Mouse (Mus musculus) hindbrain, embryonic 13.5 days (tissue): ENCODE measurements at regions not wholly inside any gene's neighbourhood (a gene's known extent, or its start where the extent isn't known, plus 50 kb on each side); places are given as distances from the start of the nearest gene placed in this dataset.

Experiments
- ATAC-seq: fragments of 200-750 bp; cut with Nextera tagmentation; 2 replicates; pipeline ENCODE4 v1.8.0; 2017; ENCODE audit warnings: moderate TSS enrichment; ENCODE audit not compliant: low FRiP score
- H3K27ac ChIP-seq: fragments of 300-500 bp; sonication (generic); 2 replicates; pipeline ENCODE4 v1.5.1; 2015; ENCODE audit warnings: inconsistent platforms, mild to moderate bottlenecking, moderate library complexity
- H3K27me3 ChIP-seq: fragments of 300-500 bp; sonication (generic); 2 replicates; pipeline ENCODE4 v1.6.1; 2015; ENCODE audit warnings: mild to moderate bottlenecking, inconsistent platforms
- H3K36me3 ChIP-seq: fragments of 300-500 bp; sonication (generic); 2 replicates; pipeline ENCODE4 v1.6.1; 2015; ENCODE audit warnings: mild to moderate bottlenecking, inconsistent platforms
- H3K4me1 ChIP-seq: fragments of 300-500 bp; sonication (generic); replicated peaks from 2 replicates; pipeline ENCODE4 v1.6.1; 2015; ENCODE audit warnings: inconsistent platforms
- H3K4me2 ChIP-seq: fragments of 300-500 bp; sonication (generic); 2 replicates; pipeline ENCODE4 v1.6.1; 2015; ENCODE audit warnings: inconsistent platforms, mild to moderate bottlenecking, moderate library complexity
- H3K4me3 ChIP-seq: fragments of 300-500 bp; sonication (generic); 2 replicates; pipeline ENCODE4 v1.5.1; 2015; ENCODE audit warnings: mild to moderate bottlenecking, inconsistent platforms
- H3K9ac ChIP-seq: fragments of 300-500 bp; sonication (generic); 2 replicates; pipeline ENCODE4 v1.6.1; 2015; ENCODE audit warnings: mild to moderate bottlenecking, inconsistent platforms
- H3K9me3 ChIP-seq: fragments of 300-500 bp; sonication (generic); 2 replicates; pipeline ENCODE4 v1.6.1; 2016; ENCODE audit warnings: inconsistent platforms
- WGBS: fragments of 180-500 bp; shearing (Covaris S2); methylation state at CpG from one replicate; pipeline ENCODE4 v1.1.7; 2015; 5-methylcytosine and 5-hydroxymethylcytosine counted together

- H3K4me1 ChIP-seq, result no peaks in the 10 kb centered on the region
- H3K9me3 ChIP-seq, result no peaks in the 10 kb centered on the region
- no peak overlapping the region for H3K4me3 ChIP-seq
- no peak overlapping the region for H3K4me2 ChIP-seq
- no peak overlapping the region for H3K27ac ChIP-seq
- no peak for ATAC-seq
- no peak overlapping the region for H3K9ac ChIP-seq
- H3K27me3 ChIP-seq, result no peaks in the 10 kb centered on the region
- no peaks in the 10 kb centered on the region for H3K36me3 ChIP-seq
These were observed 63.5 kb upstream of the Hgf start for GRCm38 (mm10) chr5:16489803-16490202.

- Histone ChIP-seq H3K4me1 (no peaks in the 10 kb centered on the region), H3K4me2 (no peak overlapping the region)
- WGBS, result 85% methylated on average over 7 of the region's 7 CpGs
These were observed 53.4 kb upstream of the Hgf start for GRCm38 (mm10) chr5:16499891-16500290.

More at GRCm38 (mm10) chr5:16499891-16500290, 53.4 kb upstream of the Hgf start:
- Histone ChIP-seq H3K9me3 (no peaks in the 10 kb centered on the region), H3K4me3 (no peak overlapping the region), H3K9ac (no peak overlapping the region), H3K27me3 (no peaks in the 10 kb centered on the region), H3K36me3 (no peaks in the 10 kb centered on the region), H3K27ac (no peak overlapping the region)
- no peak for ATAC-seq
